In the genomic region with DNA sequence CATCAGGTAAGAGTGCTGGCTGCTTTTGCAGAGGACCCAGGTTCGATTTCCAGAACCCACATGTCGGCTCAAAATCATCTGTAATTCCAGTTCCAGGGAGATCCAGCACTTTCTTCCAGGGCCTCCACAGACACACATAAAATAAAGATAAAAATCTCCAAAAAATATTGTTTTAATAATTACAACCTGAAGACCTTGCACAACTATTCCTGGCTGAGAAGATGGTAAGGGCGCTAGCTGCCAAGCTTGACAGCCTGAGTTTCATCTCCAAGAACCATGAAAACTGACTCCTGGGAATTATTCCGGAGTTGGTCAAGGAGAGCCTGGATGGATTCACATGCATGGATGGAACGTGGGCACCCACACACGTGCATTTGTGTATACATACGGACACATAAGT, we compare ENCODE assay signal across 8 mouse cellular contexts. TPM values are rescaled to one million over a fixed set of nuclear protein-coding genes. Genes with fewer than 3 reads are reported as not detected.
DNase-seq lines count a peak whose midpoint lies in the region; ATAC-seq lines count a peak whose summit lies in the region.

A gene (plus strand): TSS at position 301 of the 400 bp plus-strand sequence.

- H3K4me1 ChIP-seq in kidney, embryonic 14.5 days (ENCODE audit: control insufficient read depth, insufficient read depth, low read length): no peaks in the 10 kb centered on the region
- H3K4me1 ChIP-seq in forebrain, embryonic 10.5 days: peaks cover 22% of the 10 kb centered on the region
- peaks cover 15% of the 10 kb centered on the region for H3K4me1 ChIP-seq in midbrain, embryonic 13.5 days (replicated peaks)

- H3K4me3 ChIP-seq in kidney, embryonic 14.5 days (ENCODE audit: low read length): peak within 1 kb of the TSS; percentile 62
- H3K4me3 ChIP-seq in forebrain, embryonic 10.5 days: peak within 1 kb of the TSS; percentile 75
- H3K4me3 ChIP-seq in midbrain, embryonic 13.5 days (replicated peaks): peak within 1 kb of the TSS; percentile 51

- H3K9ac ChIP-seq in kidney, embryonic 14.5 days (ENCODE audit: low read depth, low read length): peak within 1 kb of the TSS; percentile 60
- peak within 1 kb of the TSS; percentile 68 for H3K9ac ChIP-seq in midbrain, embryonic 13.5 days (replicated peaks)

- H3K27me3 ChIP-seq in kidney, embryonic 14.5 days (ENCODE audit: control insufficient read depth, insufficient read depth, low read length): peaks cover 32% of the 10 kb centered on the region
- H3K27me3 ChIP-seq in forebrain, embryonic 10.5 days (ENCODE audit: poor library complexity, severe bottlenecking): peaks cover 76% of the 10 kb centered on the region
- H3K27me3 ChIP-seq in midbrain, embryonic 13.5 days: peaks cover 66% of the 10 kb centered on the region

- H3K9me3 ChIP-seq in kidney, embryonic 14.5 days (ENCODE audit: control insufficient read depth, low read length): peaks cover 3% of the 10 kb centered on the region; the same call in 1 of the 2 replicates
- H3K9me3 ChIP-seq in forebrain, embryonic 10.5 days: peaks cover 9% of the 10 kb centered on the region
- no peaks in the 10 kb centered on the region for H3K9me3 ChIP-seq in midbrain, embryonic 13.5 days

- peak within 1 kb of the TSS; percentile 96 for H3K4me2 ChIP-seq in kidney, embryonic 14.5 days (replicated peaks; ENCODE audit: low read depth, low read length)
- peak within 1 kb of the TSS; percentile 89 for H3K4me2 ChIP-seq in midbrain, embryonic 13.5 days (replicated peaks)

- no peak within 1 kb of the TSS for H3K27ac ChIP-seq in kidney, embryonic 14.5 days (ENCODE audit: low read depth, low read length)
- H3K27ac ChIP-seq in forebrain, embryonic 10.5 days: peak within 1 kb of the TSS; percentile 62
- no peak within 1 kb of the TSS for H3K27ac ChIP-seq in midbrain, embryonic 13.5 days

- DNase-seq in kidney, adult 8-10 months: no peak
- DNase-seq in forebrain, embryonic 10.5 days (ENCODE audit: extremely low spot score, low spot score): no peak
- DNase-seq in heart, postnatal 4 days: no peak
- DNase-seq in retina, postnatal 1 day: no peak

- no peaks in the 10 kb centered on the region for H3K36me3 ChIP-seq in kidney, embryonic 14.5 days (ENCODE audit: control insufficient read depth, insufficient read depth, low read length)
- no peaks in the 10 kb centered on the region for H3K36me3 ChIP-seq in forebrain, embryonic 10.5 days (replicated peaks)
- no peaks in the 10 kb centered on the region for H3K36me3 ChIP-seq in midbrain, embryonic 13.5 days

- no peak for ATAC-seq in kidney, embryonic 14.5 days (ENCODE audit: low FRiP score, low TSS enrichment)
- no peak for ATAC-seq in midbrain, embryonic 13.5 days
- no peak for ATAC-seq in megakaryocyte progenitor cell, adult 5-6 weeks (replicated peaks; ENCODE audit: poor library complexity)
- ATAC-seq in CD4-positive, CD25-positive, alpha-beta regulatory T cell, adult 4 months: no peak

- WGBS in kidney, embryonic 14.5 days: 47% methylated on average over 7 of the region's 7 CpGs
- 51% methylated on average over 7 of the region's 7 CpGs for WGBS in forebrain, embryonic 10.5 days
- 56% methylated on average over 7 of the region's 7 CpGs for WGBS in midbrain, embryonic 13.5 days

RNA-seq across cellular contexts. Expression of the gene that starts here (rescaled TPM):
- polyA plus RNA-seq in kidney, embryonic 14.5 days (2014; fragmentation: Nextera tagmentation; extraction: Ambion mirVana): 0.20 and 0.69 TPM in 2 replicates
- polyA plus RNA-seq in forebrain, embryonic 10.5 days (2016; fragmentation: Nextera tagmentation; extraction: Ambion mirVana): not detected in 2 replicates
- 1,000 to 10,000 TPM; 2,784 to 3,078 TPM for total RNA-seq in heart, postnatal 4 days (2021)
- 0.07 TPM in 1 of 2 replicates, not detected in the other for polyA plus RNA-seq in midbrain, embryonic 13.5 days (2015; fragmentation: Nextera tagmentation; extraction: Ambion mirVana)
- total RNA-seq in megakaryocyte progenitor cell, adult 5-6 weeks (2015): 0.71 and 0.94 TPM in 2 replicates
- 1.4 and 2.0 TPM in 2 replicates for total RNA-seq in megakaryocyte progenitor cell, adult 5-6 weeks (2017)
- not detected for polyA plus RNA-seq in CD4-positive, CD25-positive, alpha-beta regulatory T cell, adult 4 months (2017; shearing (Covaris generic))

Comparison
In these comparisons a context has a peak if more than half of its experiments do, and no peak if none do; other contexts are left out.
1. RNA of the gene that starts here (total RNA-seq): 2,784 to 3,078 TPM in heart, postnatal 4 days; 0.71 to 2.0 TPM in megakaryocyte progenitor cell, adult 5-6 weeks; every median in the first group is over 100 times any median in the second.
2. Peak in every context shown above with its lines, with median percentiles within 50 percentile points of each other: H3K4me3 ChIP-seq.